Mouse (Mus musculus): ENCODE measurements at regions not wholly inside any gene's neighbourhood (a gene's known extent, or its start where the extent isn't known, plus 50 kb on each side); places are given as distances from the start of the nearest gene placed in this dataset.

DNA sequence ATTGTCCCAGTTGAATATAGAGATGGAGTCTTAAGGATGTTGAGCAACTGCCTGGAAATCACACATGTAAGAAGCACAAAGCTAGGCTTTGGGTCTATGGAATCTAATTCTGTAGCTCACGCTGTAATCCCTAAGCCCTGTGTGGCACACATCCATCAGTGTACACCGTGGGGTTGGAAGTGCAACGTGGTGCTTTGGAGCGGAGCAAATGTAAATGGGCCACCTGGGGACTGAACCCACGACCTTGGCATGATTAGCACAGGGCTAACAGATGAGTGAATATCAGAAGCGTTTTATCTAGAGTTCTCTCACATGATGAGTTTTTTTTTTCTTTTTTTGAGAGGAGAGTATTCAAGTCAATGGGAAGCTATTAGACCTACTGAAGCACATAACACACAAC lies 437.6 kb downstream of the Tmem182 start:
- Histone ChIP-seq H3K9ac (ENCODE audit: insufficient read depth, low read depth) (no peak overlapping the region), H3K27me3 (replicated peaks) (no peaks in the 10 kb centered on the region), H3K4me1 (ENCODE audit: control insufficient read depth in 1 of 2, insufficient read depth in 2 of 2) (no peaks in the 10 kb centered on the region), H3K36me3 (replicated peaks in 1 of 2; ENCODE audit: control insufficient read depth in 1 of 2, insufficient read depth in 1 of 2, low read length in 1 of 2) (no peaks in the 10 kb centered on the region), H3K27ac (ENCODE audit: insufficient read depth, low read depth) (no peak overlapping the region), H3K9me3 (replicated peaks; ENCODE audit: low read length) (peaks cover 70% of the 10 kb centered on the region), H3K4me3 (replicated peaks in 1 of 3; ENCODE audit: low read depth in 2 of 3, low read length in 2 of 3, poor library complexity in 1 of 3) (no peak overlapping the region), H3K4me2 (ENCODE audit: insufficient read depth, low read depth, poor library complexity, severe bottlenecking) (no peak overlapping the region), H3K79me2 (replicated peaks; ENCODE audit: control insufficient read depth, extremely low read depth, insufficient read depth, poor library complexity, severe bottlenecking) (no peaks in the 10 kb centered on the region)
- DNase-seq (ENCODE audit: extremely low read depth): no peak
- TF ChIP-seq JUN (IDR thresholded peaks at IDR 0.05; ENCODE audit: insufficient read depth, low read depth, low read length) (no peak), E2F4 (IDR thresholded peaks at IDR 0.05; ENCODE audit: insufficient replicate concordance, low read depth, low read length) (no peak), EP300 (IDR thresholded peaks at IDR 0.05; ENCODE audit: low read length) (no peak), USF1 (IDR thresholded peaks at IDR 0.05; ENCODE audit: low read depth, low read length) (no peak), HCFC1 (IDR thresholded peaks at IDR 0.05; ENCODE audit: low read depth, low read length) (no peak), SIN3A (IDR thresholded peaks at IDR 0.05; ENCODE audit: low read length) (no peak), MAX (IDR thresholded peaks at IDR 0.05; ENCODE audit: low read length) (no peak), MAFK (IDR thresholded peaks at IDR 0.05; ENCODE audit: insufficient replicate concordance, low read length) (no peak), UBTF (IDR thresholded peaks at IDR 0.05; ENCODE audit: low read depth, low read length) (no peak), ETS1 (conservative IDR thresholded peaks at IDR 0.05; ENCODE audit: low read depth, low read length) (no peak), MAZ (IDR thresholded peaks at IDR 0.05; ENCODE audit: low read depth, low read length) (no peak), POLR2A (IDR thresholded peaks at IDR 0.05; ENCODE audit: low read depth, low read length) (no peak), CHD1 (IDR thresholded peaks at IDR 0.05; ENCODE audit: low read depth, low read length) (no peak)
- dilution Hi-C loops (cut with MboI; ENCODE audit: extremely low pct_ligation_motif_present, extremely low pct_unique_long_range_greater_than_20kb, low sequenced_read_pairs): no loop called here
- in situ Hi-C loops (cut with MboI; ENCODE audit: low pct_ligation_motif_present, low pct_unique_long_range_greater_than_20kb, low sequenced_read_pairs): no loop called here

- Histone ChIP-seq H3K9ac (ENCODE audit: insufficient read depth, low read depth) (no peak overlapping the region), H3K36me3 (replicated peaks in 1 of 2; ENCODE audit: control insufficient read depth in 1 of 2, insufficient read depth in 1 of 2, low read length in 1 of 2) (no peaks in the 10 kb centered on the region), H3K4me2 (ENCODE audit: insufficient read depth, low read depth, poor library complexity, severe bottlenecking) (no peak overlapping the region), H3K27me3 (replicated peaks) (no peaks in the 10 kb centered on the region), H3K79me2 (replicated peaks; ENCODE audit: control insufficient read depth, extremely low read depth, insufficient read depth, poor library complexity, severe bottlenecking) (no peaks in the 10 kb centered on the region), H3K4me3 (replicated peaks in 1 of 3; ENCODE audit: low read depth in 2 of 3, low read length in 2 of 3, poor library complexity in 1 of 3) (no peak overlapping the region), H3K4me1 (ENCODE audit: control insufficient read depth in 1 of 2, insufficient read depth in 2 of 2) (no peaks in the 10 kb centered on the region), H3K27ac (ENCODE audit: insufficient read depth, low read depth) (no peak overlapping the region; the same call in 1 of the 2 replicates), H3K9me3 (replicated peaks; ENCODE audit: low read length) (peaks cover 66% of the 10 kb centered on the region)
- in situ Hi-C loops (cut with MboI; ENCODE audit: low pct_ligation_motif_present, low pct_unique_long_range_greater_than_20kb, low sequenced_read_pairs) (no loop called here), dilution Hi-C loops (cut with MboI; ENCODE audit: extremely low pct_ligation_motif_present, extremely low pct_unique_long_range_greater_than_20kb, low sequenced_read_pairs) (no loop called here)
- TF ChIP-seq E2F4 (IDR thresholded peaks at IDR 0.05; ENCODE audit: insufficient replicate concordance, low read depth, low read length) (no peak), MYC (IDR thresholded peaks at IDR 0.05; ENCODE audit: low read depth, low read length) (no peak), SIN3A (IDR thresholded peaks at IDR 0.05; ENCODE audit: low read length) (no peak), GABPA (IDR thresholded peaks at IDR 0.05; ENCODE audit: insufficient replicate concordance, low read depth, low read length) (no peak), CHD1 (IDR thresholded peaks at IDR 0.05; ENCODE audit: low read depth, low read length) (no peak), TCF12 (IDR thresholded peaks at IDR 0.05; ENCODE audit: low read depth, low read length) (no peak), RAD21 (IDR thresholded peaks at IDR 0.05; ENCODE audit: low read depth, low read length) (no peak), RCOR1 (conservative IDR thresholded peaks at IDR 0.05; ENCODE audit: low read depth, low read length) (no peak), MAZ (IDR thresholded peaks at IDR 0.05; ENCODE audit: low read depth, low read length) (no peak), NRF1 (IDR thresholded peaks at IDR 0.05; ENCODE audit: low read depth, low read length) (no peak), ZKSCAN1 (IDR thresholded peaks at IDR 0.05; ENCODE audit: borderline replicate concordance, low read depth, low read length) (no peak), POLR2AphosphoS2 (IDR thresholded peaks at IDR 0.05; ENCODE audit: low read depth, low read length) (no peak), USF1 (IDR thresholded peaks at IDR 0.05; ENCODE audit: low read depth, low read length) (no peak)
- no peak for DNase-seq (ENCODE audit: extremely low read depth)
These were observed 439.2 kb downstream of the Tmem182 start for GRCm38 (mm10) chr1:41244627-41245026.
